Mouse (Mus musculus): ENCODE data around the gene S100a14.

GRCm38 (mm10) chr3:90576351-90577001, 49.8 kb downstream of the S100a14 start:
- no peak for TF ChIP-seq POLR2AphosphoS2 (IDR thresholded peaks at IDR 0.05; ENCODE audit: low read length)
- no peak for TF ChIP-seq E2F4 (IDR thresholded peaks at IDR 0.05; ENCODE audit: borderline replicate concordance, low read depth, low read length)
- TF ChIP-seq CHD1 (IDR thresholded peaks at IDR 0.05; ENCODE audit: low read depth, low read length): no peak
- TF ChIP-seq MEF2A (IDR thresholded peaks at IDR 0.05; ENCODE audit: extremely low read depth, insufficient replicate concordance, low read depth, low read length, poor library complexity, severe bottlenecking): no peak
- TF ChIP-seq POLR2A (IDR thresholded peaks at IDR 0.05; ENCODE audit: control insufficient read depth in 1 of 2, insufficient read depth in 1 of 2, low read depth in 1 of 2, low read length in 2 of 2, poor library complexity in 1 of 2): no peak
- no peak for TF ChIP-seq POLR2AphosphoS5 (IDR thresholded peaks at IDR 0.05; ENCODE audit: borderline replicate concordance, low read depth, low read length)
- TF ChIP-seq CTCF (IDR thresholded peaks at IDR 0.05 in 2 of 3, conservative IDR thresholded peaks at IDR 0.05 in 1 of 3; ENCODE audit: control insufficient read depth in 1 of 3, insufficient read depth in 1 of 3, low read depth in 2 of 3, low read length in 3 of 3, poor library complexity in 1 of 3, severe bottlenecking in 1 of 3): no peak
- no peak for TF ChIP-seq GABPA (IDR thresholded peaks at IDR 0.05; ENCODE audit: low read depth, low read length)
- no peak for TF ChIP-seq BHLHE40 (IDR thresholded peaks at IDR 0.05; ENCODE audit: borderline replicate concordance, low read depth, low read length)
- no peak for TF ChIP-seq UBTF (IDR thresholded peaks at IDR 0.05; ENCODE audit: borderline replicate concordance, insufficient read depth, low read depth, low read length)
- TF ChIP-seq EP300 (IDR thresholded peaks at IDR 0.05; ENCODE audit: low read depth in 1 of 2, low read length in 2 of 2): no peak
- no peak for TF ChIP-seq ZNF384 (IDR thresholded peaks at IDR 0.05; ENCODE audit: low read depth, low read length)
- no peak for TF ChIP-seq GATA1 (IDR thresholded peaks at IDR 0.05; ENCODE audit: low read depth, low read length)
- TF ChIP-seq RCOR1 (IDR thresholded peaks at IDR 0.05; ENCODE audit: low read depth, low read length): no peak
